Mouse (Mus musculus): ENCODE results near the gene Esyt2.
A peak's percentile ranks its signal among the peaks of the same experiment; 100 is the strongest.

Esyt2 gene

GRCm38 (mm10) chr12:116362091-116362490 lies 81.1 kb downstream of the Esyt2 start:
- no peak for DNase-seq (ENCODE audit: low spot score)

DNA sequence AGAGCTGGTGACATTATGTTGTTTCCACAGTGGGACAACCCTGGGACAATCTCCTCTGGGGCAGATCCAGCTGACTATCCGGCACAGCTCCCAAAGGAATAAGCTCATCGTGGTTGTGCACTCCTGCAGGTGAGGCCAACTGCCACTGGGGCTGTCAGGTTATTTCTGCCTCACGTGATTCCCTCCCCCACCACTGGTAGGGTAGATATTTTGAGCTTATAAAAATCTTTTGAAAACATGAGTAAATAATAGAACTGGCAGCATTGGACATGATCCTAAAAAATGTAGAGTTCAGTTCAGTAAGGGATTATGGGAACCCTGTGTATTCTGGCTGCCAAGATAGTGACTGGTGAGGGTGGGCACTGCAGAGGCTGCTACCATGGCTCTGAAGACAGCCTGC lies 85.9 kb downstream of the Esyt2 start:
- DNase-seq (ENCODE audit: low spot score) = no peak

DNA sequence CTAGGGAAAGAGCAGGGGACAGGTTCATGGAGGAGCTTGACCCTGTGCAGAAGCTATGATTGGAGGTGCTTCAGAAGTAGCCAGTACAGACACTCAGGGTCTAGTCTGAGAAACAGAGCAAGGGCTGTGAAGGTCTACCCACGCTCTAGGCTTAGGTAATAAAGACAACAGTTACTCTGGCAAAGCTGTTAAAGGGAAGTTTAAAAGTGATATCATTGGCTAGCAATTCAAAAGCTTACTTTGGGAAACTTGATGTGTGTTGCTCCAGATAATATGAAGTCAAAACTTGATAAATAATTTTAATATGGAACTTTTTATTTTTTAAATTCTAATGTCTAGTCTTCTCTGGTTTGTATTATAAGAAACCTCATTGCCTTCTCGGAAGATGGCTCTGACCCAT lies 86.3 kb downstream of the Esyt2 start:
- no peak for DNase-seq (ENCODE audit: low spot score)

DNA sequence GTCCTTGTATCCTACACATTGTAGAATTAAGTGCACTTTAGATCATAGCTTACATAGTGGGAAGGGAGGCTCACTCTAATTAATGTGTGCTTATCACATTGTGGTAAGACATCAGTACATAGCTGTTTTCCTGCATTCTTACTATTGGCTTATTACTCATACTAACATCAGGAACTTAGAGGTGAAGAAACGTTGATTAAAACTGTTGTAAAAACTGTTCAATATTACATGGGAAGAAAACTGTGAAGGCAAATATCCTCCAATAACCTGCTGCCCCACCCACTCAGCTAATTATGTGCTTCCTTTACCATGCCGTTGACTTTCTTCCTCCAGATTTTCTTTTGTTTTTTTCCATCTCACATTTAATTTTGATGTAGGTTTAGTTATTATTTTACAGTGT lies 87.9 kb downstream of the Esyt2 start:
- no peak for DNase-seq (ENCODE audit: low spot score)

GRCm38 (mm10) chr12:116383101-116383500 lies 102.1 kb downstream of the Esyt2 start:
- DNase-seq (ENCODE audit: low spot score) = no peak

GRCm38 (mm10) chr12:116383995-116384394 lies 103.0 kb downstream of the Esyt2 start:
- DNase-seq (ENCODE audit: low spot score) = no peak

DNA sequence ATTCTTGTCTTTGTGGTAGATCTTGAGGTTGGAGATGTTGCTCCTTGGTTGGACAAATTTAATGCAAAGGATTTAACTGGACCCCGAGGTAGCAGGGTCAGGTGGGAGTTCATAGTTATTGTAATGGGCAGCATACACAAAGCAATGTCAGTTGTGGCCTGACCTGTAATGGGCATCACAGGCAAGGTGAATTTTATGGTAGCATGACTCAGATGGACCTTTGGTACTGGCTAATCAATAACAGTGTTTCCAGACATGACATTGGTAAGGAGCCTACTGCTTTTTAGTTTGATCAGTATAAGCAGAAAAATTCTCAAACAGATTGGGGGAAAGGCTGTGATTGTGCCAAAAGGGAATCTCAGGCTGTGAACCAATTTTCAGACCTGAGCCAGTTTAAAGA lies 105.8 kb downstream of the Esyt2 start:
- no peak for DNase-seq (ENCODE audit: low spot score)

GRCm38 (mm10) chr12:116389868-116390267 lies 108.9 kb downstream of the Esyt2 start:
- DNase-seq (ENCODE audit: low spot score) = no peak

GRCm38 (mm10) chr12:116394327-116394726 lies 113.3 kb downstream of the Esyt2 start:
- DNase-seq (ENCODE audit: low spot score) = no peak

- DNase-seq (ENCODE audit: low spot score) = no peak
These were observed 114.3 kb downstream of the Esyt2 start for GRCm38 (mm10) chr12:116395312-116395711.

DNA sequence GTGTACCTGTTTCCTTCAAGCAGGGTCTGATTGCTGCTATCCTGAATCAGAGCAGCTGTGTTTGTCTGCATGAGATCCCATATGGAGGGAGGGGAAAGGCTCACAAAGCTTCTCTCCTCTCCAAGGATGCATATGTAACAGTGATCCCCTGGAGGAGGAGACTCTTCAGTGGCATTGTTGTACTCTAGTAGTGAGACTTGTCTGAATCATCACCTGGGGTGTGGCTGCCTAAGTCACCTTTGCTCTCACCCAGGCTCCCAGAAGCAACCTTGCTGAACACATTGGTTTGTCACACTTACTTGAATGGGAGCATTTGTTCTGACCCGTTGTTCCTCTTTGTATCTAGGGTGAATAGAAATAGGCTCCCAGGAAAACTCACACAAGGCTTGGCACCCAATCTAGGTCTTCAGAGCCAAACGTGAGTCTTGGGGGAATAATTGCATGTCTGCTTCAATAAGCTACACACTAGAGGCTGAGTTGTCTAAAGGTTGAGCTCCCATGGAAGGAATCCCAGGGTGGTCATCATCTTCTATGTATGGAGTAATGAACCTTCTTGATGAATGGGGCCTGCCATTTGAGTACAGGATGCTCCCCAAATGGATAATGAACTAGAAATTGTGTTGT lies 115.2 kb downstream of the Esyt2 start:
- DNase-seq (ENCODE audit: low spot score) = no peak

DNA sequence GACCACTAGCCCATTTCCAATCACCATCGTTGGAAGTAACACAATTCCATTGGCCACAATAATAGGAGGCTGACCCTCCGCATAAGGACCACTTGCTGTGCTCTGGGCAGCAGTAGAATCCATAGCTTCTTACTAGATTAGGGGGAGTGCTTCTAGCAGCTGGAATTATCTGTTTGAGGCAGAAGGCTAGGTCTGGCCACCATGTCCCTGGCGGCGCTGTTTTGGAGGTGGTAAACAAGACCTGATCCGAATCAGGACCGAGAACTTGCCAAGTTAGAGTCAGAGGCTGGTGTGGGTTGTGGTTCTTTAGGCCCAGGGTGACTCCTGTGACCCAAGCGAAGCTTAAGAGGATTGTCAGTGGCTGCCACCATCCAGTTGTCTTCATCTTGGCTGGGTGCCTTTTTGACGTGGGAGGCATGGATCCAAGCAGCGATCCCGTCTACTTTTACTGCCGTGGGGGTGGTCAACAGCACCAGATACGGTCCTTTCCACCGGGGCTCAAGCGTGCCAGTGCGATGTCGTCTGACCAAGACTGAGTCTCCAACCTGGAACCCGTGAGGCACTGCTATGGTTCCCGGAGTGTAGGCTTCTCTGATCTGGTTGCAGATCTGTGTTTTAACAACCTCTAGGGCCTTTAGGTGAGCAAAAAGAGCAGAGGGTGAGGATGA lies 123.2 kb downstream of the Esyt2 start:
- DNase-seq (ENCODE audit: low spot score) = no peak

GRCm38 (mm10) chr12:116405045-116405835 lies 124.2 kb downstream of the Esyt2 start, which contains the start of gene Ncapg2:
Gene Ncapg2, plus strand, starts transcription at chr12:116405402.
- peak; percentile 91 for DNase-seq (ENCODE audit: low spot score)

GRCm38 (mm10) chr12:116405836-116406155 lies 124.8 kb downstream of the Esyt2 start:
- no peak for DNase-seq (ENCODE audit: low spot score)

- DNase-seq (ENCODE audit: low spot score) = no peak
These were observed 126.9 kb downstream of the Esyt2 start for GRCm38 (mm10) chr12:116407883-116408282.

GRCm38 (mm10) chr12:116414941-116415340 lies 133.9 kb downstream of the Esyt2 start:
- no peak for DNase-seq (ENCODE audit: low spot score)

GRCm38 (mm10) chr12:116416514-116416913 lies 135.5 kb downstream of the Esyt2 start:
- DNase-seq (ENCODE audit: low spot score) = no peak

DNA sequence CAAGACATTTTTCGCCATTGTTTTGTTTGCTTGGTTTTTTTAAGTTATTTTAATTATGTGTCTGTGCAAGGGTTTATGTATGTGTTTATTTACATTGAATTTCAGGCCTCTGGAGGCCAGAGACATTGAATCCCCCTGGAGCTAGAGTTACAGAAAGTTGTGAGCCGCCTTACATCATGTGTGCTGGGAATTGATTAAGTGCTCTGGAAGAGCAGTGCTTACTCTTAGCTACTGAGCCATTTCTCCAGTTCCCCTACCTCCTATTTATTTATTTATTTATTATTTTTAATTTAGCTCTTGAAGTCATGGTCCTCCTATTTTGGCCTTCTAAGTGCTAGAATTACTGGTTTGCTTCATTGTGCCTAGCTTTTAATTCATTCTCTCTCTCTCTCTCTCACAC lies 140.7 kb downstream of the Esyt2 start:
- DNase-seq (ENCODE audit: low spot score) = no peak

GRCm38 (mm10) chr12:116425392-116425791 lies 144.4 kb downstream of the Esyt2 start:
- DNase-seq (ENCODE audit: low spot score) = no peak

- DNase-seq (ENCODE audit: low spot score) = no peak
These were observed 152.7 kb downstream of the Esyt2 start for GRCm38 (mm10) chr12:116433742-116434141.

GRCm38 (mm10) chr12:116435232-116435631 lies 154.2 kb downstream of the Esyt2 start:
- DNase-seq (ENCODE audit: low spot score) = no peak

DNA sequence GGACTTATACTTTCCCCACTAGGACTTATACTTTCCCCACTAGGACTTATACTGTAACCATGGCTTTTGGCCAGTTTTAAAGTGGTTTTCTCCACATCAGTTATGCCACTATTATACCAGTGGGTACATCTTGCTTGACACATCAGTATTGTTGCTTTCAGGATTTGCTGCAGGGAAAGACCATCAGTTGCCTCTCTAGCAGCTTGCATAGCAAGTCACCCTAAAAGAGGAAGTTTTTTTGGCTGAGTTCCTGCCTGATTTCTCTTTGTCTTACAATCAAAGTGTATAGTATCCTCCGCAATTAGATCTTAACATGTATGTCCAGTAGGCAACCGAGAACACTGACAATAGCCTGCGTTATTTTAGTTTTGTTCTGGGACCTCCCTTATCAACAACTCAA lies 155.1 kb downstream of the Esyt2 start:
- no peak for DNase-seq (ENCODE audit: low spot score)

DNA sequence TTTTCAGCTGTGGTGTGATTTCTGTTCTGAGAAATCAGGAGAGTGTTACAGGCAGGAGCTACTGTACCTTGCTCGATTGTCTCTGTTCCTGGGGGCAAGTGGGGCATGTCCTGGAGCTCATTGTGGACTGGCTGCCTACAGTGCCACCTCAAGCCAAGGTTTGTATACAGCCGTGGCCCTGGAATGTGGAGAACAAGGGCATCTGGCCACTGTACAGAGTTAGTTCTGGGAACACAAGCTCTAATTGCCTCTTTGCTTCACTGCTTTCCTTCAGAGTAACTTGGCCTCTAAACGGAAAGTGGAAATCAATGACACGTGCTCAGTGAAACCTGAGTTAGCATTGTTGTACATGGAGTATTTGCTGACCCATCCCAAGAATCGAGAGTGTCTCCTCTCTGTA lies 157.6 kb downstream of the Esyt2 start:
- no peak for DNase-seq (ENCODE audit: low spot score)
